Mouse (Mus musculus): Measurements from ENCODE around the gene Siva1. TPM values are rescaled to one million over a fixed set of nuclear protein-coding genes. Genes with fewer than 3 reads are reported as not detected.

The Siva1 gene
- polyA plus RNA-seq, 1 experiment from 2014 or later = 255 TPM

- Histone ChIP-seq H3K9ac (no peak overlapping the region), H3K27me3 (no peaks in the 10 kb centered on the region), H3K4me1 (peaks cover 10% of the 10 kb centered on the region), H3K9me3 (replicated peaks) (no peaks in the 10 kb centered on the region), H3K4me3 (replicated peaks) (no peak overlapping the region), H3K36me3 (peaks cover 47% of the 10 kb centered on the region), H3K27ac (no peak overlapping the region), H3K4me2 (no peak overlapping the region)
- WGBS = 77% methylated on average over 6 of the region's 6 CpGs
- ATAC-seq (replicated peaks; ENCODE audit: low FRiP score) = no peak
Measured at GRCm38 (mm10) chr12:112606998-112607397, 37.5 kb upstream of the Siva1 start.

GRCm38 (mm10) chr12:112609031-112609430, 35.4 kb upstream of the Siva1 start:
- 87% methylated on average over 10 of the region's 10 CpGs for WGBS

DNA sequence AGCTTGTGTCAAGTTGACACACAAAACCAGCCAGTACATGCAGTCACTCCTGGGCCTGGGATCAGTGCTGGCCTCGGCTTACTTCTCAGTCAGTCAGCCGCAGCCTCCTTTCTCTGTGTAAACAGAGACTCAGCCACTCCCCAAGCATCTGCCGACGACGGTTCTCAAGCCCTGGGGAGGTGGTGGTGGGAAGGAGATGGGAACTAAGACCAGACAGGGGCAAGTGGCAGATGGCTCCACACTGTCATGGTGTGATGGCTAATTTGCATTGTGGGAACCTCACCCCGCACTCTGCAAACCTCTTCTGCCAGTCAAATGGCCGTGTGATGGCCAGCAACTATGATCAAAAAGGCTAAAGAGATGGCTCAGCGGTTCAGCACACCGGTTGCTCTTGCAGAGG, 27.8 kb upstream of the Siva1 start:
- Histone ChIP-seq H3K4me1 (peaks cover 35% of the 10 kb centered on the region), H3K9ac (no peak overlapping the region), H3K27me3 (peaks cover 29% of the 10 kb centered on the region), H3K27ac (no peak overlapping the region), H3K4me2 (no peak overlapping the region), H3K9me3 (replicated peaks) (no peaks in the 10 kb centered on the region), H3K4me3 (replicated peaks) (no peak overlapping the region), H3K36me3 (peaks cover 5% of the 10 kb centered on the region; the same call in 1 of the 2 replicates)
- ATAC-seq (replicated peaks; ENCODE audit: low FRiP score) = no peak
- 46% methylated on average over 9 of the region's 9 CpGs for WGBS

More at GRCm38 (mm10) chr12:112609031-112609430, 35.4 kb upstream of the Siva1 start:
- no peak overlapping the region for H3K4me2 ChIP-seq
- no peak for ATAC-seq (replicated peaks; ENCODE audit: low FRiP score)
- H3K9me3 ChIP-seq (replicated peaks) = no peaks in the 10 kb centered on the region
- H3K27me3 ChIP-seq = no peaks in the 10 kb centered on the region
- H3K4me3 ChIP-seq (replicated peaks) = no peak overlapping the region
- peaks cover 34% of the 10 kb centered on the region for H3K36me3 ChIP-seq
- H3K4me1 ChIP-seq = peaks cover 10% of the 10 kb centered on the region
- no peak overlapping the region for H3K27ac ChIP-seq
- no peak overlapping the region for H3K9ac ChIP-seq

GRCm38 (mm10) chr12:112617184-112617583, 27.3 kb upstream of the Siva1 start:
- no peak overlapping the region for H3K4me2 ChIP-seq
- no peak overlapping the region for H3K9ac ChIP-seq
- WGBS = 85% methylated on average over 11 of the region's 11 CpGs
- H3K4me1 ChIP-seq = peaks cover 35% of the 10 kb centered on the region
- H3K9me3 ChIP-seq (replicated peaks) = no peaks in the 10 kb centered on the region
- H3K4me3 ChIP-seq (replicated peaks) = no peak overlapping the region
- H3K27me3 ChIP-seq = peaks cover 33% of the 10 kb centered on the region
- 0 out of 2 replicates have a peak, but pooled peaks cover under 1% of the 10 kb centered on the region for H3K36me3 ChIP-seq
- no peak overlapping the region for H3K27ac ChIP-seq
- ATAC-seq (replicated peaks; ENCODE audit: low FRiP score) = no peak

DNA sequence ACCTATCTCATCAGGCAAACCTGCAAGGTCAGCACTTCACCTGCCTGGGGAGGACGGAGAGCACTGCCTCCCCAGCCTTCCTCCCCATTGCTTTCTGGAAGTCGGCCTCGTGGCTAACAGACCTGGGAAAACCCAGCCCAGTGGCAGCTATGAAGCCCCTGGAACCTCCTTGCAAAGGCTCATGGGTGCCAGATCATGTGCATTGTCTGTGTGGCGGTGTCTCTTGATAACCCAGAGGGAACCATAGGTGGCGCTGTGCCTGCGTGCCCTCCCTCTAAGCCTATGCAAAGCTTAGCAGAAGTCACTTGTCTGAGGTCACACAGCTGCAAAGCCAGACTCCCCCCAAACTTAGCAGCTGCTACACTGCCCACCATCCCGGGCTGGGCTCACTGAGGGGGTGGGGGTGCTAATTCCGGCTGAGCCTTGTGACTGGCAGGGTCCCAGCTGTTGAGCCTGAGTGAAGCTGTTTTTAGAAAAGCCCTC, 26.5 kb upstream of the Siva1 start:
- H3K27me3 ChIP-seq = peaks cover 37% of the 10 kb centered on the region
- H3K4me2 ChIP-seq = no peak overlapping the region
- H3K4me3 ChIP-seq (replicated peaks) = no peak overlapping the region
- H3K4me1 ChIP-seq = peaks cover 35% of the 10 kb centered on the region
- H3K9me3 ChIP-seq (replicated peaks) = no peaks in the 10 kb centered on the region
- ATAC-seq (replicated peaks; ENCODE audit: low FRiP score) = peak; percentile 22
- no peaks in the 10 kb centered on the region for H3K36me3 ChIP-seq
- 22% methylated on average over 8 of the region's 8 CpGs for WGBS
- H3K27ac ChIP-seq = peak overlapping the region; percentile 14; the same call in 1 of the 2 replicates
- H3K9ac ChIP-seq = no peak overlapping the region

DNA sequence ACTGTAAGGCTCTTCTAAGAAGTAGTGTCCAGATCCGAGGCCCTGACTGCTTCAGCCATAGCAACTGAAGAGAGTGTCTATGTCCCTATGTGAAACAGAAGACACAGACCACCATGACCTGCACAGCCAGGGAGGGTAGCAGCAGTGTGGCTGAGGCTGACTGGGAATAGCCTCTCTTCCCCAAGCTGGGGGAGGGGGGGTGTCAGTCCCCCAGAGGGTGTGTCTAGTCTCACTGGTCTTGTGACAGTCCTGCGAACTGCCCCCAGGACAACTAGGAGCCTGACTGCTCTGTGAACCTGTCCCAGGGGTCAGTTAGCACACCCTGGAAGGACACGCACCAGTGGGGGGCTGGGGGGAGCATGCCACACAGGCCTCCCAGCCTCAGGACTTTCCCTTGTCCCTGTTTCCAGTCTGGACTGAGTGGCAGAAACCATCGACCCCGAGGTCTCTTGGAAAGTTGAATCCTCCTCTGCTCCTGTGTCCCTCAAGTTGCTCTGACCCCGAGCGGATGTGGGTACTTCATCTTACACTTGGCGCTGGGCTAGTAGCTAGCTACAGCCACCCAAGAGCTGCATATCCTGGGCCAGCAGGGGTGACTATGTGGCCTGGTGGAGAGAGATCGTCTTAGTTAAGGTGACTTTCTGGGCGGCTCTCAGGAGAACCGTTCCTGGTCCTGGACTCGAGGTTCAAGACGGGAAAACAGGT, 25.3 kb upstream of the Siva1 start:
- Histone ChIP-seq H3K4me1 (peaks cover 41% of the 10 kb centered on the region), H3K36me3 (no peaks in the 10 kb centered on the region), H3K9ac (no peak overlapping the region), H3K9me3 (replicated peaks) (no peaks in the 10 kb centered on the region), H3K27ac (peak overlapping the region; percentile 29; the same call in 1 of the 2 replicates), H3K27me3 (peaks cover 40% of the 10 kb centered on the region), H3K4me3 (replicated peaks) (peak overlapping the region; percentile 54), H3K4me2 (peak overlapping the region; percentile 99)
- WGBS = 18% methylated on average over 13 of the region's 13 CpGs
- ATAC-seq (replicated peaks; ENCODE audit: low FRiP score) = peak; percentile 17

GRCm38 (mm10) chr12:112619686-112620353, 24.7 kb upstream of the Siva1 start, which contains the start of gene Adssl1:
TSS of gene Adssl1 (plus strand) at chr12:112620045.
- Histone ChIP-seq H3K4me1 (peaks cover 43% of the 10 kb centered on the region), H3K36me3 (no peaks in the 10 kb centered on the region), H3K4me3 (replicated peaks) (peak within 1 kb of the TSS; percentile 54), H3K27me3 (peaks cover 40% of the 10 kb centered on the region), H3K9ac (peak within 1 kb of the TSS; percentile 66), H3K9me3 (replicated peaks) (no peaks in the 10 kb centered on the region), H3K27ac (peak within 1 kb of the TSS; percentile 29; the same call in 1 of the 2 replicates), H3K4me2 (peak within 1 kb of the TSS; percentile 99)
- WGBS = 1% methylated on average over 37 of the region's 56 CpGs
- ATAC-seq (replicated peaks; ENCODE audit: low FRiP score) = peak; percentile 74

DNA sequence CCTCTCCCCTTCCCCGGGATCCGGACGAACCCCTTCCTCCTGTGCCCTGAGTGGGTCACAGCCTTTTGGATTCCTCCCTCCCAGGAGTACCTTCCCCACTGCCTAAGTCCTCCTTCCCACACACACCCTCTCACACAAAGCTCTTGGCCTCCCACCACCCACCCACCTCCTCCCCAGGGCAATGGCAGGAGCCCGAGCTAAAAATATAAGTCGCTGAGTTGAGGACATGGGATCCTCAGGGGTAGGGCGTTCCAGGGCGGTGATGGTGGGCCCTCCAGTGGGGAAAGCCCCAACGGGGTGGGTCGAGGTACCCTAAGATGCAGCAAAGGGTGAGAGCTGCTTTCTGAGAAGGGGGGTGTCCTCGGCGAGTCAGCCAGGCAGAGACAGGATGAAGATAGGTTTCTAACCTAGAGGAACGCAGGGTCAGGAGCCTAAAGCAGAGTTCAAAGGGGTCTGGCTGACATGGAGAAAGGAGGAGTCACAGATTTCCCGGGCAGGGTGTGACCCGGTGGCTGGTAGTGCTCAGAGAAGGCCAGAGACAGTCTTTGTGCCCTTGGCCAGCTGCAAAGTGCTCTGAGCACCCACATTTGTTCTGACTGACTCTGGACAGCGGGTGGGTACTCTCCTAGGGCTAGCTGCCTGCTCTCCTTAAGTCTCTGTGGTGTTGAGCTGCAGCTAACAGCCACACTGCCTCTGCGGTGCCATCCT, 24.0 kb upstream of the Siva1 start:
- H3K36me3 ChIP-seq = no peaks in the 10 kb centered on the region
- H3K27me3 ChIP-seq = peaks cover 40% of the 10 kb centered on the region
- ATAC-seq (replicated peaks; ENCODE audit: low FRiP score) = peak; percentile 9; the same call in 1 of the 2 replicates
- no peaks in the 10 kb centered on the region for H3K9me3 ChIP-seq (replicated peaks)
- peaks cover 43% of the 10 kb centered on the region for H3K4me1 ChIP-seq
- H3K27ac ChIP-seq = no peak overlapping the region
- H3K9ac ChIP-seq = peak overlapping the region; percentile 66
- H3K4me3 ChIP-seq (replicated peaks) = peak overlapping the region; percentile 54
- 12% methylated on average over 16 of the region's 16 CpGs for WGBS
- peak overlapping the region; percentile 99 for H3K4me2 ChIP-seq

GRCm38 (mm10) chr12:112621900-112622299, 22.6 kb upstream of the Siva1 start:
- Histone ChIP-seq H3K27ac (no peak overlapping the region), H3K9me3 (replicated peaks) (no peaks in the 10 kb centered on the region), H3K27me3 (peaks cover 40% of the 10 kb centered on the region), H3K36me3 (no peaks in the 10 kb centered on the region), H3K4me2 (no peak overlapping the region), H3K4me1 (peaks cover 43% of the 10 kb centered on the region), H3K9ac (no peak overlapping the region), H3K4me3 (replicated peaks) (no peak overlapping the region)
- no peak for ATAC-seq (replicated peaks; ENCODE audit: low FRiP score)
- WGBS = 80% methylated on average over 3 of the region's 3 CpGs

DNA sequence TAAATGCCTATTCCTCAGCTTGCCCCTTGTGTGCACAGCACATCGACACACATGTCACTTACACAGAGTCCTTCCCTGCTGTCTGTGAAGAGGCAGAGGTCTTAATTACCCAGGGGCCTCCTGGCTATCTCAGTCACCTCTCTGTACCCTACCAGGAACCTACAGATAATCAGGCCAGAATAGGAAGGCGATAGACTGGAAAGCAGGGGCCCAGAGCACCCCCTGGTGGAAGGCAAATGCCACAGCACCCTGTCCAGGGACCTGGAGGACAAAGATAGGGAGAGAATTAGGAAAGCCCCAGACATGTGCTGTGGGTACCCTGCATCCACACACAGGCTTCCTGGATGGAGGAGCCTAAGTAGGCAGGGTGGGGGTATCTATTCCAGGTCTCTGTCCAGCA, 20.7 kb upstream of the Siva1 start:
- no peak overlapping the region for H3K4me3 ChIP-seq (replicated peaks)
- no peak for ATAC-seq (replicated peaks; ENCODE audit: low FRiP score)
- no peak overlapping the region for H3K9ac ChIP-seq
- no peaks in the 10 kb centered on the region for H3K36me3 ChIP-seq
- no peak overlapping the region for H3K27ac ChIP-seq
- H3K27me3 ChIP-seq = peaks cover 34% of the 10 kb centered on the region
- no peak overlapping the region for H3K4me2 ChIP-seq
- H3K9me3 ChIP-seq (replicated peaks) = no peaks in the 10 kb centered on the region
- WGBS = 18% methylated on average over 2 of the region's 2 CpGs
- H3K4me1 ChIP-seq = peaks cover 41% of the 10 kb centered on the region

GRCm38 (mm10) chr12:112625700-112626099, 18.8 kb upstream of the Siva1 start:
- H3K4me2 ChIP-seq = no peak overlapping the region

GRCm38 (mm10) chr12:112626455-112626854, 18.0 kb upstream of the Siva1 start:
- Histone ChIP-seq H3K36me3 (no peaks in the 10 kb centered on the region), H3K27ac (no peak overlapping the region), H3K4me2 (no peak overlapping the region), H3K4me1 (peaks cover 33% of the 10 kb centered on the region), H3K9ac (no peak overlapping the region), H3K4me3 (replicated peaks) (no peak overlapping the region), H3K27me3 (peaks cover 13% of the 10 kb centered on the region), H3K9me3 (replicated peaks) (no peaks in the 10 kb centered on the region)
- 74% methylated on average over 6 of the region's 6 CpGs for WGBS
- no peak for ATAC-seq (replicated peaks; ENCODE audit: low FRiP score)

More at GRCm38 (mm10) chr12:112625700-112626099, 18.8 kb upstream of the Siva1 start:
- Histone ChIP-seq H3K9ac (no peak overlapping the region), H3K36me3 (no peaks in the 10 kb centered on the region), H3K4me1 (peaks cover 34% of the 10 kb centered on the region), H3K9me3 (replicated peaks) (no peaks in the 10 kb centered on the region), H3K27me3 (peaks cover 20% of the 10 kb centered on the region), H3K4me3 (replicated peaks) (no peak overlapping the region), H3K27ac (no peak overlapping the region)
- 74% methylated on average over 4 of the region's 4 CpGs for WGBS
- no peak for ATAC-seq (replicated peaks; ENCODE audit: low FRiP score)
